In the genomic region with DNA sequence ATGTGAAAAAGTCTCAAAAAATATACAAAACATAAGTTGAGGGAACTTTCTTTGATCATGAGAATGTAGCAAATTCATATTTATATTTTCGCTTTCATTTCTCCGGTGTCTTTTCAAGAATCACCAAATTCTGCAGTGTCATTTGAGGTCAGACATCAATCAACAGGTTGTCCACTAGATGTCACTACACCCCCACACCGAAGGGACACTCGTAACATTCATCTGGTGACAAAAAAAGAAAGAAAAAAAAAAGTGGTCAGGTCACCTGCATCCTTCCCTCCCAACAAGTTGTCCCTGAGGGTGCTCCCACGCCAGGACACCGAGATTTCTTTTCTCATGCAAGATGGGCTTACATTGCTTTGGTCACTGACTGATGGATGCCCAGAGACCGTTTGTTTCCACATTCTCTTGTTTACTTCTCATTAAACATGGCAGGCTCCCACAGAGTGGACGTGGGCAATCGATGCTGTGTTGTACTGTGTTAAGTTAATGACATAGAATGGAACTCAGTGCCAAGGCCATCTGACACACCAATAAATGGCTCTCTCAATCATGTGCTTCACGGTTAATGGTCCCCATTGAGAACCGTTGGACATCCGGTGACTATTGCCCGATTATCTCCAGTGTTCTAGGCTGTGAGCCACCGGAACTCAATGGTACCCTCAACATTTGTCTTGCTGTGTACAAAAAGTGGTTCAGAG, we compare ENCODE assay signal across 9 mouse cellular contexts.
A peak's percentile ranks its signal among the peaks of the same experiment; 100 is the strongest.
DNase-seq lines count a peak whose midpoint lies in the region; ATAC-seq and TF ChIP-seq lines count a peak whose summit lies in the region.
"Had no signal": no experiment of that assay in that cellular context is flagged by ENCODE, and none has a peak within 500 bp of the region (broad histone marks: within the 10 kb centered on the region; RNA-seq: fewer than 3 reads in every experiment).

No protein-coding gene starts in this region.

- ATAC-seq in hindbrain, postnatal 0 days = peak; percentile 52; the same call in 1 of the 2 replicates
- ATAC-seq in neural tube, embryonic 15.5 days (ENCODE audit: low FRiP score) = 0 out of 2 replicates have a peak, but pooled peaks have one; percentile 50

- H3K9ac ChIP-seq in hindbrain, postnatal 0 days (replicated peaks; ENCODE audit: low read length) = no peak overlapping the region
- H3K9ac ChIP-seq in neural tube, embryonic 15.5 days (replicated peaks) = no peak overlapping the region
- H3K9ac ChIP-seq: lung, embryonic 15.5 days had no signal

- 61% methylated on average over 14 of the region's 14 CpGs for WGBS in hindbrain, postnatal 0 days
- WGBS in neural tube, embryonic 15.5 days = 58% methylated on average over 14 of the region's 14 CpGs

- no peak overlapping the region for H3K4me3 ChIP-seq in hindbrain, postnatal 0 days (ENCODE audit: low read length)
- H3K4me3 ChIP-seq in neural tube, embryonic 15.5 days (replicated peaks) = no peak overlapping the region
- H3K4me3 ChIP-seq: lung, embryonic 15.5 days had no signal

- no peak overlapping the region for H3K4me2 ChIP-seq in hindbrain, postnatal 0 days (ENCODE audit: low read depth, low read length)
- H3K4me2 ChIP-seq in neural tube, embryonic 15.5 days = no peak overlapping the region
- H3K4me2 ChIP-seq: lung, embryonic 15.5 days had no signal

- H3K9me3 ChIP-seq in hindbrain, postnatal 0 days (ENCODE audit: low read length) = no peaks in the 10 kb centered on the region
- no peaks in the 10 kb centered on the region for H3K9me3 ChIP-seq in neural tube, embryonic 15.5 days (replicated peaks)
- H3K9me3 ChIP-seq: lung, embryonic 15.5 days had no signal

- no peaks in the 10 kb centered on the region for H3K27me3 ChIP-seq in hindbrain, postnatal 0 days (ENCODE audit: insufficient read depth, low read length)
- H3K27me3 ChIP-seq in neural tube, embryonic 15.5 days (replicated peaks) = no peaks in the 10 kb centered on the region
- H3K27me3 ChIP-seq: lung, embryonic 15.5 days had no signal

- no peaks in the 10 kb centered on the region for H3K36me3 ChIP-seq in hindbrain, postnatal 0 days (ENCODE audit: insufficient read depth, low read length)
- no peaks in the 10 kb centered on the region for H3K36me3 ChIP-seq in neural tube, embryonic 15.5 days
- H3K36me3 ChIP-seq: lung, embryonic 15.5 days had no signal

- peak; percentile 37 for DNase-seq in gastrocnemius, postnatal 10 days
- no peak for DNase-seq in gastrocnemius, postnatal 25 days
- DNase-seq in ovary, postnatal 36 days (ENCODE audit: low spot score) = peak; percentile 4
- DNase-seq in ovary, postnatal 10 days (ENCODE audit: low spot score) = no peak
- DNase-seq in adrenal gland, postnatal 10 days = peak; percentile 56
- peak; percentile 65 for DNase-seq in hindbrain, postnatal 0 days (ENCODE audit: low spot score)
- DNase-seq in left cerebral cortex, adult 11 months (ENCODE audit: low spot score) = no peak

- 0 out of 2 replicates have a peak, but pooled peaks cover 7% of the 10 kb centered on the region for H3K4me1 ChIP-seq in hindbrain, postnatal 0 days (ENCODE audit: insufficient read depth, low read length)
- H3K4me1 ChIP-seq in neural tube, embryonic 15.5 days = peaks cover 7% of the 10 kb centered on the region

- H3K27ac ChIP-seq in hindbrain, postnatal 0 days = no peak overlapping the region
- H3K27ac ChIP-seq in neural tube, embryonic 15.5 days (replicated peaks) = no peak overlapping the region
- H3K27ac ChIP-seq: lung, embryonic 15.5 days had no signal

- peak; percentile 75 for TF ChIP-seq CTCF in hindbrain, postnatal 0 days (IDR thresholded peaks at IDR 0.05; ENCODE audit: low read depth)

Comparison
In these comparisons a context has a peak if more than half of its experiments do, and no peak if none do; other contexts are left out.
1. DNase-seq: peak in gastrocnemius, postnatal 10 days (single experiment), ovary, postnatal 36 days (single experiment), adrenal gland, postnatal 10 days (single experiment) and hindbrain, postnatal 0 days (single experiment); none in gastrocnemius, postnatal 25 days (single experiment), ovary, postnatal 10 days (single experiment) and left cerebral cortex, adult 11 months (single experiment).